Comparison of ENCODE assay signal across 7 mouse cellular contexts in the genomic region with DNA sequence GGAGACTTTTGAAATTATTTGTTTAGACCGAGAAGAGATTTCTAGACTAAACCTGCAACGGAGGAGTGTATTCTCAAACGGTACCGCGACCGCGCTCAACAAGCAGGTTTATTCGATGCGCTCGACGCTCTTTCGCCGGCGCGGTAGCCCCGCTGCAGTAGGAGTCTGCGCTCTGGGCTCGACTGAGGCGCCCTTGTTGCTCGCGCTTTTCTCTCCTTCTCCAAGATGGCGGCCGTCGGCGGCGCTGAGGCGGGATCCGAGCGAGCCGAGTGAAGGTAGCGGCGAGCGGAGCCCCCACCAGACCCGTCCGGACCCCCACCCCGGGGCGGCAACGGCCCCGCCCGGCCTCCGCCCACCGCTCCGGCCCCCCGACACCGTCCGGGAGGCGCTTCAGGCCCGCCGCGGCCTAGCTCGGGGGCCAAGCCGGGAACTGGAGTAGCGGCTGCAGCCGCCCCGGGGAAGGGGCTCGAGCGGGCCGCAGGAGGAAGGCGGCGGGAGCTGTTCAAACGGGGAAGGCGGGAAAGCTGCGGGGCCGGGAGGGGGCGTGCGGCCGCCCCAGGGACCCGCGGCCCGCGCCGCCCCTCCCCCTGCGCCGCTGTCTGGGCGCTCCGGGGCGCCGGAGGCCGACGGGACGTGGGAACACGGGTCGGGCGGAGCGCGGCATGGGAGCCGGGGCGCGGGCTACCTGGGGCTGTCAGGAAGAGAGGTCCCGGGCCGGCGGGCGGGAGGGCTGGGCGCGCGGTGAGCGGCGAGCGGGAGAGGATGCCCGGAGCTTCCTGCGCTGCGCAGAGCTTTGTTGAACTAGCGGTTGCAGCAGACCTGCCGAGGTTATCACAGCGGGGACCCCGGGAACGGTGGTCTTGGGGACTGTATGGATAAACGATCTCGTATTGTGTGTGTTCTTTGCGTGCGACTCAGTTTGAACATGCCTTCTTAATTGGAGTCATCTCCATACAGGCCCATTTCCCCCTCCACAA. TPM values are rescaled to one million over a fixed set of nuclear protein-coding genes. Genes with fewer than 3 reads are reported as not detected.
DNase-seq lines count a peak whose midpoint lies in the region; ATAC-seq lines count a peak whose summit lies in the region.

No protein-coding gene starts in this region.

- peak overlapping the region; percentile 97 for H3K27ac ChIP-seq in embryonic facial prominence, embryonic 12.5 days
- peak overlapping the region; percentile 93 for H3K27ac ChIP-seq in limb, embryonic 11.5 days (replicated peaks; ENCODE audit: low read depth, low read length)
- peak overlapping the region; percentile 98 for H3K27ac ChIP-seq in midbrain, embryonic 14.5 days (replicated peaks; ENCODE audit: low read depth, low read length)

- peak; percentile 84 for DNase-seq in adrenal gland, postnatal 25 days
- DNase-seq in heart, adult 11 months: peak; percentile 98
- DNase-seq in kidney, adult 18-20 months: peak; percentile 89
- peak; percentile 85 for DNase-seq in limb, embryonic 11.5 days (ENCODE audit: low spot score)
- peak; percentile 96 for DNase-seq in midbrain, embryonic 14.5 days
- DNase-seq in spleen, adult 18-20 months: peak; percentile 76 to 82

- ATAC-seq in embryonic facial prominence, embryonic 12.5 days (ENCODE audit: insufficient number of reproducible peaks, insufficient read depth, low FRiP score, low TSS enrichment): peak; percentile 94
- peak; percentile 92 for ATAC-seq in limb, embryonic 11.5 days (ENCODE audit: insufficient number of reproducible peaks, low FRiP score, low TSS enrichment, low read depth)
- ATAC-seq in midbrain, embryonic 14.5 days (ENCODE audit: low FRiP score, low TSS enrichment): peak; percentile 93

- peaks cover 7% of the 10 kb centered on the region; the same call in 1 of the 2 replicates for H3K4me1 ChIP-seq in embryonic facial prominence, embryonic 12.5 days
- no peaks in the 10 kb centered on the region for H3K4me1 ChIP-seq in limb, embryonic 11.5 days (ENCODE audit: control insufficient read depth, insufficient read depth, low read length)
- peaks cover 12% of the 10 kb centered on the region; the same call in 1 of the 2 replicates for H3K4me1 ChIP-seq in midbrain, embryonic 14.5 days (ENCODE audit: control insufficient read depth, insufficient read depth, low read length)

- peak overlapping the region; percentile 98 for H3K9ac ChIP-seq in embryonic facial prominence, embryonic 12.5 days
- peak overlapping the region; percentile 99 for H3K9ac ChIP-seq in limb, embryonic 11.5 days (ENCODE audit: low read length)
- H3K9ac ChIP-seq in midbrain, embryonic 14.5 days (replicated peaks; ENCODE audit: low read length): peak overlapping the region; percentile 99

- H3K4me2 ChIP-seq in embryonic facial prominence, embryonic 12.5 days (replicated peaks): peak overlapping the region; percentile 59
- H3K4me2 ChIP-seq in limb, embryonic 11.5 days (ENCODE audit: low read depth, severe bottlenecking): peak overlapping the region; percentile 60
- peak overlapping the region; percentile 66 for H3K4me2 ChIP-seq in midbrain, embryonic 14.5 days (ENCODE audit: low read length)

- H3K9me3 ChIP-seq in embryonic facial prominence, embryonic 12.5 days: no peaks in the 10 kb centered on the region
- no peaks in the 10 kb centered on the region for H3K9me3 ChIP-seq in limb, embryonic 11.5 days (ENCODE audit: control insufficient read depth, low read length)
- H3K9me3 ChIP-seq in midbrain, embryonic 14.5 days (ENCODE audit: control insufficient read depth, low read length): no peaks in the 10 kb centered on the region

- H3K36me3 ChIP-seq in embryonic facial prominence, embryonic 12.5 days: peaks cover 2% of the 10 kb centered on the region; the same call in 1 of the 2 replicates
- peaks cover under 1% of the 10 kb centered on the region; the same call in 1 of the 2 replicates for H3K36me3 ChIP-seq in limb, embryonic 11.5 days (ENCODE audit: control insufficient read depth, insufficient read depth, low read length)
- peaks cover 5% of the 10 kb centered on the region for H3K36me3 ChIP-seq in midbrain, embryonic 14.5 days (ENCODE audit: control insufficient read depth, insufficient read depth, low read length)

- H3K4me3 ChIP-seq in embryonic facial prominence, embryonic 12.5 days: peak overlapping the region; percentile 81
- peak overlapping the region; percentile 82 for H3K4me3 ChIP-seq in limb, embryonic 11.5 days (ENCODE audit: low read depth, low read length)
- peak overlapping the region; percentile 94 for H3K4me3 ChIP-seq in midbrain, embryonic 14.5 days (replicated peaks; ENCODE audit: low read depth, low read length)

- WGBS in embryonic facial prominence, embryonic 12.5 days: 1% methylated on average over 81 of the region's 111 CpGs
- under 1% methylated on average over 86 of the region's 111 CpGs for WGBS in limb, embryonic 11.5 days
- WGBS in midbrain, embryonic 14.5 days: under 1% methylated on average over 108 of the region's 111 CpGs

- no peaks in the 10 kb centered on the region for H3K27me3 ChIP-seq in embryonic facial prominence, embryonic 12.5 days
- H3K27me3 ChIP-seq in limb, embryonic 11.5 days (ENCODE audit: control insufficient read depth, insufficient read depth, low read length): no peaks in the 10 kb centered on the region
- no peaks in the 10 kb centered on the region for H3K27me3 ChIP-seq in midbrain, embryonic 14.5 days (ENCODE audit: control insufficient read depth, insufficient read depth, low read length)

RNA-seq across cellular contexts. Expression of gene Hmgxb4, which starts 0.6 kb away (rescaled TPM):
- total RNA-seq in adrenal gland, postnatal 25 days (2021): 27.3 and 34.5 TPM in 2 replicates
- polyA plus RNA-seq in embryonic facial prominence, embryonic 12.5 days (2016; fragmentation: Nextera tagmentation; extraction: Ambion mirVana): 46.6 and 50.8 TPM in 2 replicates
- polyA plus RNA-seq in limb, embryonic 11.5 days (2014; fragmentation: Nextera tagmentation; extraction: Ambion mirVana): 49.7 and 49.9 TPM in 2 replicates
- polyA plus RNA-seq in midbrain, embryonic 14.5 days (2014; fragmentation: Nextera tagmentation; extraction: Ambion mirVana): 53.1 TPM in 2 replicates

RNA-seq across cellular contexts. Expression of gene Tom1, which starts 39.7 kb away (rescaled TPM):
- 36.1 and 45.9 TPM in 2 replicates for total RNA-seq in adrenal gland, postnatal 25 days (2021)
- polyA plus RNA-seq in embryonic facial prominence, embryonic 12.5 days (2016; fragmentation: Nextera tagmentation; extraction: Ambion mirVana): 30.5 and 36.9 TPM in 2 replicates
- 30.1 and 35.0 TPM in 2 replicates for polyA plus RNA-seq in limb, embryonic 11.5 days (2014; fragmentation: Nextera tagmentation; extraction: Ambion mirVana)
- 24.9 and 26.2 TPM in 2 replicates for polyA plus RNA-seq in midbrain, embryonic 14.5 days (2014; fragmentation: Nextera tagmentation; extraction: Ambion mirVana)

Comparison
In these comparisons a context has a peak if more than half of its experiments do, and no peak if none do; other contexts are left out.
1. Peak in every context shown above with its lines: DNase-seq, ATAC-seq, H3K4me3 ChIP-seq and H3K27ac ChIP-seq.